ENCODE assay signal across 14 mouse cellular contexts in the genomic region with DNA sequence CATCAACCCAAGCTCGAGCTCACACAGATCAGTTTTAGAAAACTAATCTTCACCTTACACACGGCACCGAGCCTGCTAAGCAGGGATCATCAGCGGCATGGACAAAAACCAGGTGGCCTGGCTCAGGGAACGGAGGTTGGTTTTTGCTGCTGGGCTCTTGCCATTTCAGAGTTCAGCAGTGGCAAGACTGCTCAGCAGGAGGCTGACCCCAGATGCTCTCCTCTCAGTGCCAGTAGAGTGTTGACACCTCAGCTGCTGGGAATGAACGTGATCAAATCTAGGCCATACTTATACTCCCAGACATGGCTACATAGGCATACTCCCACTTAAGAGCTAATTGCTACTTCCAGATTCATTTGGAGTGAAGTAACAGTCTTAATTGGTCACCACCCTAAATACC.
DNase-seq lines count a peak whose midpoint lies in the region.
"Had no signal": no experiment of that assay in that cellular context is flagged by ENCODE, and none has a peak within 500 bp of the region (broad histone marks: within the 10 kb centered on the region; RNA-seq: fewer than 3 reads in every experiment).

No protein-coding gene starts in this region.

- no peak overlapping the region for H3K4me3 ChIP-seq in heart, embryonic 10.5 days
- no peak overlapping the region for H3K4me3 ChIP-seq in limb, embryonic 10.5 days
- H3K4me3 ChIP-seq in midbrain, embryonic 10.5 days: no peak overlapping the region
- H3K4me3 ChIP-seq: embryonic facial prominence, embryonic 13.5 days; hindbrain, embryonic 13.5 days; left cerebral cortex, adult 2 months; myocyte had no signal

- H3K27me3 ChIP-seq in heart, embryonic 10.5 days (ENCODE audit: insufficient read depth, poor library complexity, severe bottlenecking): no peaks in the 10 kb centered on the region
- peaks cover 77% of the 10 kb centered on the region for H3K27me3 ChIP-seq in limb, embryonic 10.5 days (ENCODE audit: low read depth, poor library complexity, severe bottlenecking)
- H3K27me3 ChIP-seq in midbrain, embryonic 10.5 days (ENCODE audit: low read depth, poor library complexity, severe bottlenecking): no peaks in the 10 kb centered on the region
- H3K27me3 ChIP-seq: hindbrain, embryonic 13.5 days; Patski had no signal

- peak; percentile 55 to 71 for DNase-seq in kidney, postnatal 36 days
- DNase-seq in kidney, adult 18-20 months: no peak
- peak; percentile 73 for DNase-seq in cerebellum, adult 9-10 months
- peak; percentile 87 for DNase-seq in heart, embryonic 10.5 days (ENCODE audit: low spot score)
- peak; percentile 57 for DNase-seq in limb, embryonic 10.5 days (ENCODE audit: low spot score)
- no peak for DNase-seq in midbrain, embryonic 10.5 days (ENCODE audit: low spot score)
- no peak for DNase-seq in left cerebral cortex, postnatal 36 days (ENCODE audit: low spot score in 2 of 2)
- DNase-seq: liver had no signal

- WGBS in heart, embryonic 10.5 days: 30% methylated on average over 6 of the region's 6 CpGs
- 39% methylated on average over 6 of the region's 6 CpGs for WGBS in limb, embryonic 10.5 days
- 84% methylated on average over 6 of the region's 6 CpGs for WGBS in midbrain, embryonic 10.5 days

- no peak overlapping the region; the same call in 1 of the 2 replicates for H3K27ac ChIP-seq in heart, embryonic 10.5 days
- H3K27ac ChIP-seq in limb, embryonic 10.5 days: no peak overlapping the region
- no peak overlapping the region for H3K27ac ChIP-seq in midbrain, embryonic 10.5 days (replicated peaks)
- H3K27ac ChIP-seq: embryonic facial prominence, embryonic 13.5 days; hindbrain, embryonic 13.5 days; kidney, postnatal 0 days; left cerebral cortex, adult 2 months had no signal

- intact Hi-C loops in left cerebral cortex, postnatal 36 days (cut with DNase I): no loop called here

- H3K9me3 ChIP-seq in heart, embryonic 10.5 days: no peaks in the 10 kb centered on the region
- H3K9me3 ChIP-seq in limb, embryonic 10.5 days (replicated peaks): no peaks in the 10 kb centered on the region
- H3K9me3 ChIP-seq in midbrain, embryonic 10.5 days (replicated peaks): no peaks in the 10 kb centered on the region
- H3K9me3 ChIP-seq: embryonic facial prominence, embryonic 13.5 days; hindbrain, embryonic 13.5 days had no signal

- peaks cover 67% of the 10 kb centered on the region for H3K4me1 ChIP-seq in heart, embryonic 10.5 days
- peaks cover 29% of the 10 kb centered on the region for H3K4me1 ChIP-seq in limb, embryonic 10.5 days
- H3K4me1 ChIP-seq in midbrain, embryonic 10.5 days: peaks cover 48% of the 10 kb centered on the region

- H3K36me3 ChIP-seq in heart, embryonic 10.5 days: no peaks in the 10 kb centered on the region
- H3K36me3 ChIP-seq in limb, embryonic 10.5 days: no peaks in the 10 kb centered on the region
- H3K36me3 ChIP-seq in midbrain, embryonic 10.5 days: no peaks in the 10 kb centered on the region; the same call in 1 of the 2 replicates
- H3K36me3 ChIP-seq: embryonic facial prominence, embryonic 13.5 days; hindbrain, embryonic 13.5 days had no signal

Comparison
In these comparisons a context has a peak if more than half of its experiments do, and no peak if none do; other contexts are left out.
1. DNase-seq: peak in kidney, postnatal 36 days (2 of 2), cerebellum, adult 9-10 months (single experiment), heart, embryonic 10.5 days (single experiment) and limb, embryonic 10.5 days (single experiment); none in kidney, adult 18-20 months (single experiment), midbrain, embryonic 10.5 days (single experiment) and left cerebral cortex, postnatal 36 days (0 of 2).